Mouse (Mus musculus): ENCODE measurements around the gene 2210016F16Rik.
"Not testable (repeated sequence)": the region's sequence is repeated elsewhere in the genome, so short reads cannot be mapped to it uniquely, and the experiment has no call there.

The 2210016F16Rik gene

DNA sequence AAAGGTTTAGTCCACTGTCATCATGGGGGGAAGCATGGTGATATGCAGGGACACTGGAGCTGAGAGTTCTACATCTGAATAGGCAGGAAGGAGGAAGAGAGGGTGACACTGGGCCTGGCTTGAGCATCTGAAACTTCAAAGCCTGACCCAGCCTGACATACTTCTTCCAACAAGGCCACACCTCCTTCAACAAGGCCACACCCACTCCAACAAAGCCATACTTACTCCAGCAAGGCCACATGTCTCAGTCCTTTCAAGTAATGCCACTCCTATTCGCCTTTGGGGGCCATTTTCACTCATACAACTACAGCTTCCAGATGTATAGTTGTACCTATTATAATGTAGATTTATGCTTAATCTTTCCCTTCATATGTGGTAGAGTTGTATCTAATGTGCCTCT, 17.4 kb downstream of the 2210016F16Rik start:
- Histone ChIP-seq H3K36me3 (ENCODE audit: insufficient read depth, low read length) (no peaks in the 10 kb centered on the region), H3K27me3 (ENCODE audit: insufficient read depth, low read length) (no peaks in the 10 kb centered on the region), H3K9me3 (ENCODE audit: low read length) (no peaks in the 10 kb centered on the region), H3K4me1 (replicated peaks; ENCODE audit: low read depth, low read length) (peaks cover 24% of the 10 kb centered on the region), H3K4me3 (replicated peaks; ENCODE audit: low read length) (no peak overlapping the region)
- no peak for TF ChIP-seq POU5F1 (IDR thresholded peaks at IDR 0.05; ENCODE audit: borderline replicate concordance, low read length)
- no peak for TF ChIP-seq CTCF (conservative IDR thresholded peaks at IDR 0.05; ENCODE audit: low read length)

DNA sequence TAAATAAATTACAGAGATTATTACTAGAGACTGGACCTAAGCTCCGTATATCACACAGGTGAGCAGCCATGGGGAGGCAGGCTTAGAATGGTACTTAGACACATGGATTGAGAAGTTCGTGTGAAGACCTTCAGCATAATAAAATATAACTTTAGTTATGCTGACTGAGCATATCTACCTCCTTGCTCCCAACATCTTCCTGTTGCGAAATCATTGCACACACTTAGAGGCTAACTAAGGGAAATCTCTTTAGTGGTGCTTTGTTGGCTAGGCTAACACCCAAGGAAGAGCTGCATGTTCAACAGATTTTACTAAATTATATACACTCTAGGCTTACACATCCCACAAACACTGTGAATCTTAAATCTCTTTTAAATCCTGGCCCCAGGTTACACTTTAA, 18.7 kb downstream of the 2210016F16Rik start:
- H3K4me3 ChIP-seq (replicated peaks; ENCODE audit: low read length), result no peak overlapping the region
- H3K36me3 ChIP-seq (ENCODE audit: insufficient read depth, low read length), result no peaks in the 10 kb centered on the region
- peaks cover 24% of the 10 kb centered on the region for H3K4me1 ChIP-seq (replicated peaks; ENCODE audit: low read depth, low read length)
- no peak for TF ChIP-seq POU5F1 (IDR thresholded peaks at IDR 0.05; ENCODE audit: borderline replicate concordance, low read length)
- TF ChIP-seq NANOG (IDR thresholded peaks at IDR 0.05; ENCODE audit: borderline replicate concordance, low read length), result no peak
- no peak for TF ChIP-seq CTCF (conservative IDR thresholded peaks at IDR 0.05; ENCODE audit: low read length)
- H3K27me3 ChIP-seq (ENCODE audit: insufficient read depth, low read length), result no peaks in the 10 kb centered on the region
- H3K9me3 ChIP-seq (ENCODE audit: low read length), result no peaks in the 10 kb centered on the region

DNA sequence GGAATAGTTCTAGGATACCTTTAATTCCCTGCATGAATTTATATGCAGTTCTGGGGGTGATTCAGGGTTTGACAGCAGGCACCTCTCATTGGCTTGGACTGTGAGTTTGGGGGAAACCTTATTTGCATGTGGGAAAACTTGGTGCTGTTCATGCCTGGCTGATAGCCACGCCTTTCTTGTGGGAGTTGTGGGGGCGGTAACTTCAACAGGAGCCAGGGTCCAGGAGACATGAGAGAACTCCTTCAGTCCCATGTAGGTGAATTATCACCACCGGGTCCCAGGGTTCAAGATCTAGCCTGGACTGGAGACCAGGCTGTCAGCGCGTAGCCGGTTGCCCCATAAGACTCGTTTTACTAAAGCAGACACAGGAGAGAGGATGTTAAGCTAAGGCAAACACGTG, 19.8 kb downstream of the 2210016F16Rik start:
- H3K36me3 ChIP-seq (ENCODE audit: insufficient read depth, low read length); H3K27me3 ChIP-seq (ENCODE audit: insufficient read depth, low read length); H3K9me3 ChIP-seq (ENCODE audit: low read length); H3K4me3 ChIP-seq (replicated peaks; ENCODE audit: low read length): not testable (repeated sequence)
- H3K4me1 ChIP-seq (replicated peaks; ENCODE audit: low read depth, low read length), result peaks cover 27% of the 10 kb centered on the region

DNA sequence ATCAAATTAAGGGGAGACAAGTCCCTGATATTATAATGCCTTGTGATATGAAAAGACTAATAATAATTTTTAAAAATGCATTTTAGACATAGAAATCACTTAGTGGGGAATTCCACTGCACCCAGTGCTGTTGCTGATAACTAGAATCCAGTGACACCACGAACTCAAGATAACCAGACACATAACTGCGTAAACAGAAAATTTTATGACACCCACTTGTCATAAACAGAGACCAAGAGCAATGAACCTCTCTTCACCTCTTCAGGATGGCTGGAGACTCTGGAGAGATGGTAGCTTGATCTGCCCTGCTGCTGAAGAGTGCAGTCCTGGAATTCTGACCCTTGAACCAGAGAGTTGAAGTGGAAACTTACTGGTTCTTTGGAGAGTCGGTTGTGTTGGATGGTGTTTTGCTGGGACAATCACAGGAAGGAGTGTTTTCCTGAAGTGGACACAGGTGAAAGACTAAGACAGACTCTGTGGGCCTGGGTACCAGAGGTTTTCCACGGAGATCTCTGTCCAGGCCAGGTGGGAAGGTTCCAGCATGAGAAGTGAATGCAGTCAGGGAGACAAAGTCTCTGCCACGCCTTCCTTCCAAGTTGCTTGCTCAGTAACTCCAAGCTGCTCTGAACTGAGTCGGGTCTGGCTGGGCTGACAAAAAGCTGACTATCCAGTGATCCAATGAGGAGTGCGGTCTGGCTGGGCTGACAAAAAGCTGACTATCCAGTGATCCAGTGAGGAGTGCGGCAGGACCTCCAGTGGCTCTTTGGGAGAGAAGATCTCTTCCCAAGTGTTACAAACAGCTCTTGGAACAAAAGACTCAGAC, 20.5 kb downstream of the 2210016F16Rik start:
- Histone ChIP-seq H3K4me1 (replicated peaks; ENCODE audit: low read depth, low read length) (peaks cover 28% of the 10 kb centered on the region), H3K9me3 (ENCODE audit: low read length) (no peaks in the 10 kb centered on the region), H3K4me3 (replicated peaks; ENCODE audit: low read length) (no peak overlapping the region), H3K27me3 (ENCODE audit: insufficient read depth, low read length) (no peaks in the 10 kb centered on the region; the same call in 1 of the 2 replicates), H3K36me3 (ENCODE audit: insufficient read depth, low read length) (no peaks in the 10 kb centered on the region)
- TF ChIP-seq POU5F1 (IDR thresholded peaks at IDR 0.05; ENCODE audit: borderline replicate concordance, low read length) (no peak), NANOG (IDR thresholded peaks at IDR 0.05; ENCODE audit: borderline replicate concordance, low read length) (no peak)

DNA sequence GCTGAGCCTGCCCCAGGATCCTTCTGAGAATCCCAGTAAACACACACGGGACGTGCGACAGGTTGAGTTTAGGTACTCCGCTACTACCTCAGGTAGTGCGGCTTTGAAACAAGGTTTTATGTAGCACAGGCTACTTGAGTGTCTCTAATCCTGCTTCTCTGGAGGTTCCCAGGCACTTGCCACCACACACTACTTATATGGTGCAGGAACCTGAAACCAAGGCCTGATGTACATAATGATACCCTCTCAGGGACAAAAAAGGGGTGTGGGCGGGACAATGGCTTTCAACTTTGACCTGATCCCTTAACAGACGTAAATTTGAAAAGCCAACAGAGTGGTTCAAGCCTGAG, 25.7 kb downstream of the 2210016F16Rik start:
- Histone ChIP-seq H3K36me3 (ENCODE audit: insufficient read depth, low read length) (no peaks in the 10 kb centered on the region), H3K4me3 (replicated peaks; ENCODE audit: low read length) (peak overlapping the region; percentile 60), H3K9me3 (ENCODE audit: low read length) (no peaks in the 10 kb centered on the region), H3K27me3 (ENCODE audit: insufficient read depth, low read length) (peaks cover 17% of the 10 kb centered on the region), H3K4me1 (replicated peaks; ENCODE audit: low read depth, low read length) (peaks cover 9% of the 10 kb centered on the region; the same call in 1 of the 2 replicates)
- no peak for TF ChIP-seq POU5F1 (IDR thresholded peaks at IDR 0.05; ENCODE audit: borderline replicate concordance, low read length)
- TF ChIP-seq CTCF (conservative IDR thresholded peaks at IDR 0.05; ENCODE audit: low read length), result no peak
- TF ChIP-seq NANOG (IDR thresholded peaks at IDR 0.05; ENCODE audit: borderline replicate concordance, low read length), result no peak

DNA sequence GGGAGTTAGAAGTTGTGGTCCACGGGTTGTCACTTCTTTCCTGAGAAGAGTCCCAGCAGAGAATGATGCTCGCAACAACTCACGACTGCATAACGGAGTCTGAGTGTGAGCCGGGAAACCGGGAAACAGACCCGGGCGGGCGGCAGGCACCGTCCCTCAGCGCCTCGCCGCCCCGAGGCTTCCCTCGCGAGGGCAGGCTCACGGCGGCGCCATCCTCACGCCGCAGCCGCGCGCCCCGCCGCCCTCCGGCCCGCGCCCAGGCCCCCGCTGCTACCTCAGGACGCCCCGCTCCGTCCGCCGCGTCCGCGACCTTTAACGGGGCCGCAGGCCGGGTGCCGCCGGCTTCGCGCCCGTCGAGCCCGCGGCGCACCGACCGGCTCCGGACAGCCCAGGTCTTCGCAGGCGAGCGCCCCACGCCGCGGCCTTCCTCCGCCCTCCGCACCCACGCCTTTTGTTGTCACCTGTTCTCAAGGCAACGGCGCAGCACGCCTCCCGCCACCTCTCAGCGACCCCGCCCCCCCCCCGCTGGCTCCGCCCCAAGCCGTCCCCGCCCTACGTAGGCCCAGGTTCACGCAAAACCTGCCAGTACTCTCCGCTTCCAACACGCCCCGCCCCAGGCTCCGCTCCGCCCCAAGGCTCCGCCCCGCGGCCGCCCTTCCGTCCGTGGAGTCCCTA, 26.3 kb downstream of the 2210016F16Rik start, which contains the start of gene Kif27:
Gene Kif27, minus strand, starts transcription at position 494 of the 675 bp plus-strand sequence.
- Histone ChIP-seq H3K36me3 (ENCODE audit: insufficient read depth, low read length) (no peaks in the 10 kb centered on the region), H3K4me1 (replicated peaks; ENCODE audit: low read depth, low read length) (peaks cover 9% of the 10 kb centered on the region; the same call in 1 of the 2 replicates), H3K9me3 (ENCODE audit: low read length) (no peaks in the 10 kb centered on the region), H3K4me3 (replicated peaks; ENCODE audit: low read length) (peak within 1 kb of the TSS; percentile 77), H3K27me3 (ENCODE audit: insufficient read depth, low read length) (peaks cover 17% of the 10 kb centered on the region)
- no peak for TF ChIP-seq NANOG (IDR thresholded peaks at IDR 0.05; ENCODE audit: borderline replicate concordance, low read length)
- no peak for TF ChIP-seq POU5F1 (IDR thresholded peaks at IDR 0.05; ENCODE audit: borderline replicate concordance, low read length)
- TF ChIP-seq CTCF (conservative IDR thresholded peaks at IDR 0.05; ENCODE audit: low read length), result no peak

DNA sequence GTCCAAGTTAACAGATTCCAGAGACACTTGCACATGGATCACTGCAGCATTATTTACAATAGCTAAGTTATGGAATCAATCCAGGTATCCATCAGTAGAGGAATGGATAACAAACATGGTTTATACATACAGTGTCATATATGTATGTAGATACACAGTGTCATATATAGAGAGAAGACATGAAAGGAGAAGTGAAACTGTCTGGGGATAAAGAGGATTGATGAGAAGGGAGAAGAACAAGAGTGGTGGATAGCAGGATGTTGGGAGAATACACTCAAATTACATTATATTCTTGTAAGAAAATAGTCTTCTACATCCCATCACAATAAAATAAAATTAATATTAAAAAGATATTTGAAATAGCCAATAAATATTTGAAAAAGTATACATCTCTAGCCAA, 32.0 kb downstream of the 2210016F16Rik start:
- no peaks in the 10 kb centered on the region for H3K9me3 ChIP-seq (ENCODE audit: low read length)
- TF ChIP-seq POU5F1 (IDR thresholded peaks at IDR 0.05; ENCODE audit: borderline replicate concordance, low read length) (no peak), NANOG (IDR thresholded peaks at IDR 0.05; ENCODE audit: borderline replicate concordance, low read length) (no peak), CTCF (conservative IDR thresholded peaks at IDR 0.05; ENCODE audit: low read length) (no peak)

DNA sequence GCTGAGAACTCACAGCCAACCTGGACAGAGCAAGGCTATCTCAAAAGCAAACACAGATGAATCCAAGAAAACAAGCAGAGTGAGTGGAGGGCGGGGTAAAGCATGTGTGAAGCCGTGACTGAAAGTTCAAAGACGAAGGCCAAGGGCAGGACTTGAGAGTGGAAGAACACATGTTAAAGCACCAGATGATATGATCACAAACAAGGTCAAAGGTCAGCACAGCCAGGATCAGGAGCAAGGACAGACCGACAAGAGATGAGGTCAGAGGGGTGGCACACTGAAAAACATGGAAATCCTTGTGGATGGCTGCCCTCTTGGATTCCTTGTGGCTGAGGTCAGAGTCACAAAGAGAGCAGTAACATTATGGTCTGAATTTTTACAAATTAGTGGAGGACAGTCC, 34.4 kb downstream of the 2210016F16Rik start:
- no peaks in the 10 kb centered on the region for H3K9me3 ChIP-seq (ENCODE audit: low read length)
- H3K36me3 ChIP-seq (ENCODE audit: insufficient read depth, low read length), result no peaks in the 10 kb centered on the region
- no peak overlapping the region for H3K4me3 ChIP-seq (replicated peaks; ENCODE audit: low read length)
- H3K4me1 ChIP-seq (replicated peaks; ENCODE audit: low read depth, low read length), result no peaks in the 10 kb centered on the region
- peaks cover 3% of the 10 kb centered on the region; the same call in 1 of the 2 replicates for H3K27me3 ChIP-seq (ENCODE audit: insufficient read depth, low read length)
- no peak for TF ChIP-seq NANOG (IDR thresholded peaks at IDR 0.05; ENCODE audit: borderline replicate concordance, low read length)
- TF ChIP-seq POU5F1 (IDR thresholded peaks at IDR 0.05; ENCODE audit: borderline replicate concordance, low read length), result no peak
- no peak for TF ChIP-seq CTCF (conservative IDR thresholded peaks at IDR 0.05; ENCODE audit: low read length)

More for the DNA sequence above, 32.0 kb downstream of the 2210016F16Rik start:
- Histone ChIP-seq H3K27me3 (ENCODE audit: insufficient read depth, low read length) (peaks cover 15% of the 10 kb centered on the region), H3K4me3 (replicated peaks; ENCODE audit: low read length) (no peak overlapping the region), H3K4me1 (replicated peaks; ENCODE audit: low read depth, low read length) (no peaks in the 10 kb centered on the region), H3K36me3 (ENCODE audit: insufficient read depth, low read length) (no peaks in the 10 kb centered on the region)

Measured in E14TG2a.4 (cell line).